8 mouse cellular contexts compared by ENCODE assay signal in the genomic region with DNA sequence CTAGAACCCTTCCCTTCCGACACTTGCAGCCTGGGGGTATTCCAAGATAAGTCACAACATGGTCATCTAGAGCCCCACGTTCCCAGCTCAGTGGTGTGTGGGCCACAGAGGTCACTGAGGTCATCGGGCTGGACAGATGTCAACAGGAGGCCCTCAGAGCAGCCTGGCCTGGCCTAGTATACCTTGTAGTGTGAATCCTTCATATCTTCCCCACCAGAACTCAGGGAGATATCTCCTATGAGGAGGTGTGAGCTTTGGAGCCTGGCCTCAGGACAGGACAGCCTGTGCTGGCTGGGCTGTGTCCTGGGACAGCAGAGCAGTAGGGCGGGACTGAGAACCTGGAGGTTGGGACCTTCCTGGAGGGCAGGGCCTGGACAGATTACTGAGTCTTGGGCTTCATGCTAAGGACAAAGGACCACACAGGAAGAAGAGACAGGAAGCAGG. TPM values are rescaled to one million over a fixed set of nuclear protein-coding genes. Genes with fewer than 3 reads are reported as not detected.
A peak's percentile ranks its signal among the peaks of the same experiment; 100 is the strongest.
DNase-seq lines count a peak whose midpoint lies in the region; ATAC-seq and TF ChIP-seq lines count a peak whose summit lies in the region.

No protein-coding gene starts in this region.

- DNase-seq in kidney, postnatal 36 days: peak; percentile 70 to 79
- no peak for DNase-seq in natural killer cell, adult 2 months (ENCODE audit: low spot score in 2 of 2)
- no peak for DNase-seq in layer of hippocampus, postnatal 25 days (ENCODE audit: extremely low spot score in 1 of 2, low spot score in 1 of 2)
- DNase-seq in embryo, embryonic 10 days (ENCODE audit: low spot score): no peak

- ATAC-seq in forebrain, embryonic 12.5 days (ENCODE audit: low FRiP score): no peak
- no peak for ATAC-seq in forebrain, embryonic 16.5 days
- ATAC-seq in heart, embryonic 14.5 days (ENCODE audit: insufficient number of reproducible peaks, insufficient read depth, low FRiP score, low read depth): no peak

- peak overlapping the region; percentile 100; the same call in 1 of the 2 replicates for H3K27ac ChIP-seq in forebrain, embryonic 12.5 days
- H3K27ac ChIP-seq in forebrain, embryonic 16.5 days (ENCODE audit: low read length): no peak overlapping the region
- peak overlapping the region; percentile 99 for H3K27ac ChIP-seq in heart, embryonic 14.5 days (replicated peaks in 1 of 2; ENCODE audit: control insufficient read depth in 1 of 2, insufficient read depth in 1 of 2, low read depth in 2 of 2, low read length in 2 of 2)

- WGBS in forebrain, embryonic 12.5 days: 84% methylated on average over 4 of the region's 4 CpGs
- WGBS in forebrain, embryonic 16.5 days: 81% methylated on average over 4 of the region's 4 CpGs
- 51% methylated on average over 4 of the region's 4 CpGs for WGBS in heart, embryonic 14.5 days

- peaks cover 57% of the 10 kb centered on the region for H3K4me1 ChIP-seq in forebrain, embryonic 12.5 days
- H3K4me1 ChIP-seq in forebrain, embryonic 16.5 days (replicated peaks; ENCODE audit: control insufficient read depth, insufficient read depth, low read length): peaks cover 31% of the 10 kb centered on the region
- peaks cover 65% of the 10 kb centered on the region for H3K4me1 ChIP-seq in E14TG2a.4 (replicated peaks; ENCODE audit: low read depth, low read length)
- H3K4me1 ChIP-seq in heart, embryonic 14.5 days (ENCODE audit: control insufficient read depth in 2 of 2, insufficient read depth in 2 of 2, low read length in 2 of 2): peaks cover 19 to 43% of the 10 kb centered on the region in 2 experiments

- H3K9me3 ChIP-seq in forebrain, embryonic 12.5 days: no peaks in the 10 kb centered on the region
- H3K9me3 ChIP-seq in forebrain, embryonic 16.5 days (ENCODE audit: control insufficient read depth, low read length): no peaks in the 10 kb centered on the region
- no peaks in the 10 kb centered on the region for H3K9me3 ChIP-seq in E14TG2a.4 (ENCODE audit: low read length)
- H3K9me3 ChIP-seq in heart, embryonic 14.5 days (ENCODE audit: control insufficient read depth, low read length): no peaks in the 10 kb centered on the region

- no peak for TF ChIP-seq CTCF in E14TG2a.4 (conservative IDR thresholded peaks at IDR 0.05; ENCODE audit: low read length)

- H3K27me3 ChIP-seq in forebrain, embryonic 12.5 days: no peaks in the 10 kb centered on the region
- H3K27me3 ChIP-seq in forebrain, embryonic 16.5 days (replicated peaks; ENCODE audit: control insufficient read depth, insufficient read depth, low read length): no peaks in the 10 kb centered on the region
- no peaks in the 10 kb centered on the region for H3K27me3 ChIP-seq in E14TG2a.4 (ENCODE audit: insufficient read depth, low read length)
- H3K27me3 ChIP-seq in heart, embryonic 14.5 days (ENCODE audit: control insufficient read depth, insufficient read depth, low read length): no peaks in the 10 kb centered on the region

- peaks cover 43% of the 10 kb centered on the region for H3K36me3 ChIP-seq in forebrain, embryonic 12.5 days (replicated peaks)
- H3K36me3 ChIP-seq in forebrain, embryonic 16.5 days (ENCODE audit: control insufficient read depth, insufficient read depth): no peaks in the 10 kb centered on the region
- peaks cover 57% of the 10 kb centered on the region for H3K36me3 ChIP-seq in E14TG2a.4 (ENCODE audit: insufficient read depth, low read length)
- peaks cover 58% of the 10 kb centered on the region for H3K36me3 ChIP-seq in heart, embryonic 14.5 days (ENCODE audit: control insufficient read depth, insufficient read depth, low read length)

- H3K4me2 ChIP-seq in forebrain, embryonic 12.5 days: no peak overlapping the region
- no peak overlapping the region for H3K4me2 ChIP-seq in forebrain, embryonic 16.5 days (ENCODE audit: low read length)
- peak overlapping the region; percentile 77; the same call in 1 of the 2 replicates for H3K4me2 ChIP-seq in heart, embryonic 14.5 days (ENCODE audit: low read length)

- H3K4me3 ChIP-seq in forebrain, embryonic 12.5 days (replicated peaks): no peak overlapping the region
- no peak overlapping the region for H3K4me3 ChIP-seq in forebrain, embryonic 16.5 days (replicated peaks; ENCODE audit: low read length)
- peak overlapping the region; percentile 90 for H3K4me3 ChIP-seq in E14TG2a.4 (replicated peaks; ENCODE audit: low read length)
- H3K4me3 ChIP-seq in heart, embryonic 14.5 days (ENCODE audit: control insufficient read depth in 1 of 2, insufficient read depth in 1 of 2, low read depth in 1 of 2, low read length in 2 of 2): no peak overlapping the region

- no peak overlapping the region for H3K9ac ChIP-seq in forebrain, embryonic 12.5 days
- H3K9ac ChIP-seq in forebrain, embryonic 16.5 days (replicated peaks; ENCODE audit: low read depth, low read length): no peak overlapping the region
- peak overlapping the region; percentile 99 for H3K9ac ChIP-seq in heart, embryonic 14.5 days (ENCODE audit: low read length)

RNA-seq across cellular contexts. Expression of a gene that starts 1.5 kb away (rescaled TPM):
- polyA plus RNA-seq in forebrain, embryonic 12.5 days (2016; fragmentation: Nextera tagmentation; extraction: Ambion mirVana): 45.0 and 50.3 TPM in 2 replicates
- 26.5 and 30.9 TPM in 2 replicates for polyA plus RNA-seq in forebrain, embryonic 16.5 days (2015; fragmentation: Nextera tagmentation; extraction: Ambion mirVana)
- polyA plus RNA-seq in heart, embryonic 14.5 days (2014; fragmentation: Nextera tagmentation; extraction: Ambion mirVana): 21.2 and 25.8 TPM in 2 replicates
- total RNA-seq in layer of hippocampus, postnatal 25 days (2021): 10 to 100 TPM; 61.4 to 82.4 TPM

RNA-seq across cellular contexts. Expression of a gene that starts 6.0 kb away (rescaled TPM):
- 13.2 and 13.8 TPM in 2 replicates for polyA plus RNA-seq in forebrain, embryonic 12.5 days (2016; fragmentation: Nextera tagmentation; extraction: Ambion mirVana)
- polyA plus RNA-seq in forebrain, embryonic 16.5 days (2015; fragmentation: Nextera tagmentation; extraction: Ambion mirVana): 33.0 and 44.5 TPM in 2 replicates
- 1.6 and 2.6 TPM in 2 replicates for polyA plus RNA-seq in heart, embryonic 14.5 days (2014; fragmentation: Nextera tagmentation; extraction: Ambion mirVana)
- 100 to 1,000 TPM; 399 to 401 TPM for total RNA-seq in layer of hippocampus, postnatal 25 days (2021)

RNA-seq across cellular contexts. Expression of a gene that starts 8.2 kb away (rescaled TPM):
- polyA plus RNA-seq in forebrain, embryonic 12.5 days (2016; fragmentation: Nextera tagmentation; extraction: Ambion mirVana): 405 and 428 TPM in 2 replicates
- polyA plus RNA-seq in forebrain, embryonic 16.5 days (2015; fragmentation: Nextera tagmentation; extraction: Ambion mirVana): 404 and 433 TPM in 2 replicates
- 988 and 1,015 TPM in 2 replicates for polyA plus RNA-seq in heart, embryonic 14.5 days (2014; fragmentation: Nextera tagmentation; extraction: Ambion mirVana)
- 100 to 1,000 TPM; 338 to 391 TPM for total RNA-seq in layer of hippocampus, postnatal 25 days (2021)

RNA-seq across cellular contexts. Expression of a gene that starts 19.2 kb away (rescaled TPM):
- polyA plus RNA-seq in forebrain, embryonic 12.5 days (2016; fragmentation: Nextera tagmentation; extraction: Ambion mirVana): 224 and 240 TPM in 2 replicates
- polyA plus RNA-seq in forebrain, embryonic 16.5 days (2015; fragmentation: Nextera tagmentation; extraction: Ambion mirVana): 318 and 335 TPM in 2 replicates
- polyA plus RNA-seq in heart, embryonic 14.5 days (2014; fragmentation: Nextera tagmentation; extraction: Ambion mirVana): 79.4 and 80.7 TPM in 2 replicates
- 10 to 100 TPM; 69.5 to 97.5 TPM for total RNA-seq in layer of hippocampus, postnatal 25 days (2021)

RNA-seq across cellular contexts. Expression of a gene that starts 26.2 kb away (rescaled TPM):
- 11.1 and 11.6 TPM in 2 replicates for polyA plus RNA-seq in forebrain, embryonic 12.5 days (2016; fragmentation: Nextera tagmentation; extraction: Ambion mirVana)
- polyA plus RNA-seq in forebrain, embryonic 16.5 days (2015; fragmentation: Nextera tagmentation; extraction: Ambion mirVana): 8.5 and 10.6 TPM in 2 replicates
- polyA plus RNA-seq in heart, embryonic 14.5 days (2014; fragmentation: Nextera tagmentation; extraction: Ambion mirVana): 7.7 and 11.1 TPM in 2 replicates
- total RNA-seq in layer of hippocampus, postnatal 25 days (2021): 1 to 10 TPM; 5.8 to 6.2 TPM

Comparison
In these comparisons a context has a peak if more than half of its experiments do, and no peak if none do; other contexts are left out.
1. DNase-seq: peak in kidney, postnatal 36 days (2 of 2); none in natural killer cell, adult 2 months (0 of 2), layer of hippocampus, postnatal 25 days (0 of 2) and embryo, embryonic 10 days (single experiment).